Mouse (Mus musculus) kidney, postnatal 14 days (tissue): Measurements from ENCODE around the gene Serpina3k.
"Not testable (repeated sequence)": the region's sequence is repeated elsewhere in the genome, so short reads cannot be mapped to it uniquely, and the experiment has no call there.

Source experiments
- DNase-seq: peaks from one replicate; pipeline ENCODE4 v3.0.0; 2022; ENCODE audit warnings: mixed read lengths

Serpina3k gene

GRCm38 (mm10) chr12:104338226-104338625 is at the start of gene Serpina3k, which contains the start of gene Serpina3m:
TSS of gene Serpina3k (plus strand) at chr12:104338486.
TSS of gene Serpina3m (plus strand) at chr12:104338486.
- not testable (repeated sequence) for DNase-seq

- DNase-seq, result no peak
Measured at GRCm38 (mm10) chr12:104289872-104290271, 48.4 kb upstream of the Serpina3k start.

- no peak for DNase-seq
Measured at GRCm38 (mm10) chr12:104293963-104294362, 44.3 kb upstream of the Serpina3k start.

GRCm38 (mm10) chr12:104298049-104298448 is 40.2 kb upstream of the Serpina3k start:
- no peak for DNase-seq

GRCm38 (mm10) chr12:104305991-104306390 is 32.3 kb upstream of the Serpina3k start:
- DNase-seq, result no peak

- no peak for DNase-seq
Measured at GRCm38 (mm10) chr12:104314253-104314652, 24.0 kb upstream of the Serpina3k start, which contains the start of gene Serpina3j. TSS of gene Serpina3j (plus strand) at chr12:104314553.

GRCm38 (mm10) chr12:104322454-104322853 is 15.8 kb upstream of the Serpina3k start:
- DNase-seq, result no peak

GRCm38 (mm10) chr12:104331701-104332100 is 6.6 kb upstream of the Serpina3k start:
- no peak for DNase-seq

GRCm38 (mm10) chr12:104336873-104337272 is 1.4 kb upstream of the Serpina3k start:
- not testable (repeated sequence) for DNase-seq

- no peak for DNase-seq
Measured at GRCm38 (mm10) chr12:104338705-104339104, 419 bp downstream of the Serpina3k start.

GRCm38 (mm10) chr12:104342489-104342888 is 4.2 kb downstream of the Serpina3k start:
- not testable (repeated sequence) for DNase-seq

GRCm38 (mm10) chr12:104345181-104345580 is 6.9 kb downstream of the Serpina3k start:
- no peak for DNase-seq

- no peak for DNase-seq
Measured at GRCm38 (mm10) chr12:104345707-104346106, 7.4 kb downstream of the Serpina3k start.

GRCm38 (mm10) chr12:104347091-104347490 is 8.8 kb downstream of the Serpina3k start:
- DNase-seq, result no peak

- peak; percentile 41 for DNase-seq
Measured at GRCm38 (mm10) chr12:104351812-104352211, 13.5 kb downstream of the Serpina3k start.

- no peak for DNase-seq
Measured at GRCm38 (mm10) chr12:104356006-104356405, 17.7 kb downstream of the Serpina3k start.

GRCm38 (mm10) chr12:104369986-104370385 is 31.7 kb downstream of the Serpina3k start:
- DNase-seq, result no peak

- DNase-seq, result not testable (repeated sequence)
Measured at GRCm38 (mm10) chr12:104377179-104377578, 38.9 kb downstream of the Serpina3k start.

- DNase-seq, result not testable (repeated sequence)
Measured at GRCm38 (mm10) chr12:104378351-104378750, 40.1 kb downstream of the Serpina3k start.

- DNase-seq, result not testable (repeated sequence)
Measured at GRCm38 (mm10) chr12:104378815-104379214, 40.5 kb downstream of the Serpina3k start.

GRCm38 (mm10) chr12:104379856-104380255 is 41.6 kb downstream of the Serpina3k start:
- DNase-seq, result no peak

- DNase-seq, result not testable (repeated sequence)
Measured at GRCm38 (mm10) chr12:104381071-104381604, 42.9 kb downstream of the Serpina3k start.

GRCm38 (mm10) chr12:104385987-104386386 is 47.7 kb downstream of the Serpina3k start:
- not testable (repeated sequence) for DNase-seq

- not testable (repeated sequence) for DNase-seq
Measured at GRCm38 (mm10) chr12:104386878-104387277, 48.6 kb downstream of the Serpina3k start.

- DNase-seq, result no peak
Measured at GRCm38 (mm10) chr12:104388477-104388876, 50.2 kb downstream of the Serpina3k start.
